Mouse (Mus musculus): ENCODE results near the gene Ccdc155. TPM values are rescaled to one million over a fixed set of nuclear protein-coding genes. Genes with fewer than 3 reads are reported as not detected.

Gene Ccdc155
- total and polyA plus RNA-seq, 2 experiments = not detected

DNA sequence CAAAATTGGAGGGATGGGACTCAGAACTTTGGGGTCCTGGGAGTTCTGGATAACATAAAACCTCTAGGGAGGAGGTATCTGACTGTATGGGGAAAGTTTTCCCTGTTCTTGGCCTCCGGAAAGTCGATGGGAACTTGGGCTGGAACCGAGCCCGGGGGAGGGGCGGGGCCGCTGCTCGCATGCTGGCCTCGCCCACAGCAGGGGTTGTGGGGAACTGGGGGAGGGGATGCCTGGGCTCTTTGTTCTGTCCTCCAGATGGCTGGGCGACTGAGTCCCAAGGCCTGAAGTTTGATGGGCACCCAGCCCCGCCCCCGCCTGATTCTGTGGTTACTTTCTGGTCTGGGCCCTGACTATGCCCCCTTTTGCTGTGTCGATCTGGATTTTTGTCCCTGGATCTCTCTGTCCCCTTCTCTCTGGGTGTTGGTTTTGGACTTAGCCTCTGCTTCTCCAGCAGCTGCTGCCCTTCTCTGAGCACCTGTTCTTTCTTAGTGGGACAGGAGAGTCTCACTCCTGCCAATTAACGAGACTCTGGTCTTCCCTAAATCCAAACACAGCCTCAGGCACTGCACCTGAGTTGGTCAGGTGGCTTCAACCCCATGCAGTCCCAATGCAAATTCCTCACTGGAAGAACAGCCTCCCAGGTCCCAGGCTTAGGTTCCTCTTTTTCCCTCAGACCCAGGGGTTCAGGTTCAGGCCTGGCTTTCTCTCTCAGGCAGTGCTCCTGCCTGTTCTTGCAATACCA lies 11.9 kb upstream of the Ccdc155 start:
- no peak for DNase-seq (ENCODE audit: extremely low read depth, low read depth, low spot score)
- no peaks in the 10 kb centered on the region for H3K79me2 ChIP-seq (ENCODE audit: control insufficient read depth, insufficient read depth, low read length)
- H3K9ac ChIP-seq (ENCODE audit: low read depth, low read length) = no peak overlapping the region
- peak overlapping the region; percentile 73 for H3K4me3 ChIP-seq (ENCODE audit: insufficient read depth, low read depth, low read length)
- WGBS = 14% methylated on average over 13 of the region's 13 CpGs
- no peak overlapping the region for H3K27ac ChIP-seq (replicated peaks; ENCODE audit: insufficient read depth, low read depth, low read length)
- TF ChIP-seq CTCF (IDR thresholded peaks at IDR 0.05; ENCODE audit: low read depth, low read length) = no peak
- TF ChIP-seq POLR2A (IDR thresholded peaks at IDR 0.05; ENCODE audit: extremely low read depth, insufficient read depth, low read length) = no peak
- H3K27me3 ChIP-seq (ENCODE audit: control insufficient read depth, insufficient read depth, low read length) = peaks cover 3% of the 10 kb centered on the region; the same call in 1 of the 2 replicates
- H3K36me3 ChIP-seq (ENCODE audit: control insufficient read depth, insufficient read depth, low read length) = no peaks in the 10 kb centered on the region
- H3K4me1 ChIP-seq (ENCODE audit: control insufficient read depth, insufficient read depth, low read length) = peaks cover 3% of the 10 kb centered on the region

DNA sequence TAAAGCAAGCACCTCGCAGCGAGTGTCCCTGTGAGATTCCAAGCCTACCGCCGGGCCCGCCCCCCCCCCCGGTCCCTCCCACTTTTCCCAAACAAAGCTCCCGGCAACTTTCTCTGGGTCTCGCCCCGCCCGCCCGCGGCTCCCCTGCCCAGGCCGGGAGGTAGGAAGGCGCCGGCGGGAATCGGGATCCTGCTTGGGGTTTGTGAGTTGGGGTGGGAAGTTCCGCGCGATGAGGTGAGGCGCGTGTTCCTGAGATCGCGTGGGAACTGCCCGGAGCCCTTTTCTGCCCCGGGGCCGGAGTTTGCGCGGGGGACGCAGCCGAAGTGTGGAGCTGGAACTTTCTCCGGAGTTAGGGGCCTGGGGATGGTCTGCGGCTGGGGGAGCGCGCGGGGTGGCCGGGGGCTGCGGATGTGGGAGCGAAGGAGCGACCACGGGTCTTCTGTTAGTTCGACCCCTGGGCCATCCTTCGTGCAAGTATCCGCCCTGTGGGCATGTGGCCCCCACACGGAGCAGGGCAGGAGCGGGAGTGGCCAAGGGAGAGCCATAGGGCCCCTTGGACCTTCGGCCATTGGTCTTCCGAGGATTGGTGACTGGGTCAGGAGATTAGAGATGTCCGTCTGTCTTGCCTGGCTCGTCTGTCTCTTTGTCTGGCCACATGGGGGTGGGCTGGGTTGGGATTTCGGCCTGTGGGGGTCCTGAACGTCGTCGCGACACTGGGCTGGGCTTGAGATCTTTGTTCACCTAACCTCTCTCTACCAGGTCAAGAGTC lies 11.2 kb upstream of the Ccdc155 start, which contains the start of gene Tead2:
Gene Tead2, plus strand, starts transcription at position 81 of the 769 bp plus-strand sequence.
- peaks cover 3% of the 10 kb centered on the region for H3K4me1 ChIP-seq (ENCODE audit: control insufficient read depth, insufficient read depth, low read length)
- H3K4me3 ChIP-seq (ENCODE audit: insufficient read depth, low read depth, low read length) = peak within 1 kb of the TSS; percentile 73
- H3K36me3 ChIP-seq (ENCODE audit: control insufficient read depth, insufficient read depth, low read length) = no peaks in the 10 kb centered on the region
- peaks cover 3% of the 10 kb centered on the region; the same call in 1 of the 2 replicates for H3K27me3 ChIP-seq (ENCODE audit: control insufficient read depth, insufficient read depth, low read length)
- 2% methylated on average over 55 of the region's 55 CpGs for WGBS
- no peak for DNase-seq (ENCODE audit: extremely low read depth, low read depth, low spot score)
- peak within 1 kb of the TSS; percentile 71 for H3K9ac ChIP-seq (ENCODE audit: low read depth, low read length)
- TF ChIP-seq CTCF (IDR thresholded peaks at IDR 0.05; ENCODE audit: low read depth, low read length) (no peak), POLR2A (IDR thresholded peaks at IDR 0.05; ENCODE audit: extremely low read depth, insufficient read depth, low read length) (no peak)
- H3K27ac ChIP-seq (replicated peaks; ENCODE audit: insufficient read depth, low read depth, low read length) = no peak within 1 kb of the TSS
- H3K79me2 ChIP-seq (ENCODE audit: control insufficient read depth, insufficient read depth, low read length) = no peaks in the 10 kb centered on the region

DNA sequence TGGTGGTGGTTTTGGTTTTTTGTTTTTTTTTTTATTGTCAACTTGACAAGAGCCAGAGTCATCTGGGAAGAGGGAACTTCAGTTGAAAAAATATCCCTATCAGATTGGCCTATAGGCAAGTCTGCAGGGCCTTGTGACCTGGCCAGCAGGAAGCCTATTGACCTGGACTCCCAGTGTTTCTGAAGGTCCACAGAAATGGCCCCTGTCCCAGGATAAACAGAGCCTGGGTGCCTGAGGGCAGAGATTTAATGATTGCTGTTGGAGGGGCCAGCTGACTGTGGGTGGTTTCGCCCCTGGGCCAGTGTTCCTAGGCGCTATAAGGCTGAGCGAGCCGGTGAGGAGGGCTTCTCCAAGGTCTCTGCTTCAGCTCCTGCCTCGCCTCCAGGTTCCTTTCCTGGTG lies 9.0 kb upstream of the Ccdc155 start:
- TF ChIP-seq POLR2A (IDR thresholded peaks at IDR 0.05; ENCODE audit: extremely low read depth, insufficient read depth, low read length) (no peak), CTCF (IDR thresholded peaks at IDR 0.05; ENCODE audit: low read depth, low read length) (no peak)
- DNase-seq (ENCODE audit: extremely low read depth, low read depth, low spot score) = peak; percentile 10
- H3K36me3 ChIP-seq (ENCODE audit: control insufficient read depth, insufficient read depth, low read length) = no peaks in the 10 kb centered on the region
- H3K27ac ChIP-seq (replicated peaks; ENCODE audit: insufficient read depth, low read depth, low read length) = no peak overlapping the region
- no peaks in the 10 kb centered on the region for H3K79me2 ChIP-seq (ENCODE audit: control insufficient read depth, insufficient read depth, low read length)
- no peak overlapping the region for H3K9ac ChIP-seq (ENCODE audit: low read depth, low read length)
- peaks cover 3% of the 10 kb centered on the region for H3K4me1 ChIP-seq (ENCODE audit: control insufficient read depth, insufficient read depth, low read length)
- H3K27me3 ChIP-seq (ENCODE audit: control insufficient read depth, insufficient read depth, low read length) = peaks cover 3% of the 10 kb centered on the region; the same call in 1 of the 2 replicates
- WGBS = 37% methylated on average over 5 of the region's 5 CpGs
- no peak overlapping the region for H3K4me3 ChIP-seq (ENCODE audit: insufficient read depth, low read depth, low read length)

DNA sequence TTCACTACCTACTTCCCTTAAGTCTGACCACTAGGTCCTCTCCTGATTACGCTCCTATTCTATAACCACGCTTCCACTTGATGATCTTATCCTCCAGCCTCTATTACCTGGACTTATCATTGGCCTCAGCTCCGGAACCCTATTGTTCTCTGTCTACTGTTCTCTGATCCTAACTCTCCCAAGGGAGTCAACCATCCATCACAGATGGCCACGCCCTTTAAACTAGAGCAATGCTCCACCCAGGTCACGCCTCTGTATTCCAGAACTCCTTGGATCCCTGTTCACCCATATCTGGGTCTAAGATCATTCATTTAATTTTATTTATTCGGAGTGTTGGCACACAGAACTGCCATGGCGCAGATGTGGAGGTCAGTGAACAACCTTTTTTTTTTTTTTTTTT lies 7.7 kb upstream of the Ccdc155 start:
- no peak overlapping the region for H3K27ac ChIP-seq (replicated peaks; ENCODE audit: insufficient read depth, low read depth, low read length)

DNA sequence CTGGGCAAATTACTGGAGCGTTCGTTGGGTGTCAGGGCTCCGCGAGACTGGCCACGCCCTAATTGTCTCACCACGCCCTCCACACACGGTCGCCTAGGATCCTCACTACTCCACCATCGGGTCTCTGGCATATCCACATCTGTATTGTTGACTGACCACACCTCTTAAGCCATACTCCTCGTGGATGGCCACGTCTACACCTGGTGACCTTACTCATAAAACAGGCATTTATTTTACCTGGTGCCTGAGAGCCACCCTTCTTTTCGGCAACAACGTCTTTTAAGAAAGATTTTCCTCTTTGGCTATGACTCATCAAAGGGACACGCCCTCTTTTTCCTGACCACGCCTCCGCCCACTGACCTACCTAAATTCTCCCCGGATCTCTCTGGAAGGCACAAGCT lies 7.2 kb upstream of the Ccdc155 start, which contains the start of gene Dkkl1:
Gene Dkkl1, minus strand, starts transcription at position 297 of the 401 bp plus-strand sequence.
- no peak for DNase-seq (ENCODE audit: extremely low read depth, low read depth, low spot score)
- TF ChIP-seq CTCF (IDR thresholded peaks at IDR 0.05; ENCODE audit: low read depth, low read length) (no peak), POLR2A (IDR thresholded peaks at IDR 0.05; ENCODE audit: extremely low read depth, insufficient read depth, low read length) (no peak)
- Histone ChIP-seq H3K79me2 (ENCODE audit: control insufficient read depth, insufficient read depth, low read length) (no peaks in the 10 kb centered on the region), H3K27me3 (ENCODE audit: control insufficient read depth, insufficient read depth, low read length) (peaks cover 3% of the 10 kb centered on the region; the same call in 1 of the 2 replicates), H3K27ac (replicated peaks; ENCODE audit: insufficient read depth, low read depth, low read length) (no peak within 1 kb of the TSS), H3K9ac (ENCODE audit: low read depth, low read length) (no peak within 1 kb of the TSS), H3K4me3 (ENCODE audit: insufficient read depth, low read depth, low read length) (no peak within 1 kb of the TSS), H3K36me3 (ENCODE audit: control insufficient read depth, insufficient read depth, low read length) (no peaks in the 10 kb centered on the region), H3K4me1 (ENCODE audit: control insufficient read depth, insufficient read depth, low read length) (peaks cover 3% of the 10 kb centered on the region)
- WGBS = 20% methylated on average over 17 of the region's 17 CpGs

More for the DNA sequence above, 7.7 kb upstream of the Ccdc155 start:
- Histone ChIP-seq H3K4me3 (ENCODE audit: insufficient read depth, low read depth, low read length) (no peak overlapping the region), H3K4me1 (ENCODE audit: control insufficient read depth, insufficient read depth, low read length) (peaks cover 3% of the 10 kb centered on the region), H3K79me2 (ENCODE audit: control insufficient read depth, insufficient read depth, low read length) (no peaks in the 10 kb centered on the region), H3K27me3 (ENCODE audit: control insufficient read depth, insufficient read depth, low read length) (peaks cover 3% of the 10 kb centered on the region; the same call in 1 of the 2 replicates), H3K9ac (ENCODE audit: low read depth, low read length) (no peak overlapping the region), H3K36me3 (ENCODE audit: control insufficient read depth, insufficient read depth, low read length) (no peaks in the 10 kb centered on the region)
- no peak for DNase-seq (ENCODE audit: extremely low read depth, low read depth, low spot score)
- 87% methylated on average over 7 of the region's 7 CpGs for WGBS
- no peak for TF ChIP-seq CTCF (IDR thresholded peaks at IDR 0.05; ENCODE audit: low read depth, low read length)
- TF ChIP-seq POLR2A (IDR thresholded peaks at IDR 0.05; ENCODE audit: extremely low read depth, insufficient read depth, low read length) = no peak
